Mouse (Mus musculus): Measurements from ENCODE around the gene Icosl. TPM values are rescaled to one million over a fixed set of nuclear protein-coding genes. Genes with fewer than 3 reads are reported as not detected.

The Icosl gene
- polyA plus RNA-seq, 1 experiment, result 17.6 TPM

- DNase-seq, result no peak
- H3K4me1 ChIP-seq (ENCODE audit: control insufficient read depth, insufficient read depth, low read length), result 0 out of 2 replicates have a peak, but pooled peaks cover 4% of the 10 kb centered on the region
- TF ChIP-seq CTCF (IDR thresholded peaks at IDR 0.05; ENCODE audit: insufficient read depth, low read length), result no peak
- TF ChIP-seq POLR2A (IDR thresholded peaks at IDR 0.05; ENCODE audit: borderline replicate concordance, extremely low read depth, low read depth, low read length), result no peak
- WGBS, result 67% methylated on average over 1 of the region's 1 CpGs
- H3K4me3 ChIP-seq (replicated peaks; ENCODE audit: extremely low read depth, low read depth, low read length), result no peak overlapping the region
These were observed 58.8 kb downstream of the Icosl start for GRCm38 (mm10) chr10:78127931-78128330.

DNA sequence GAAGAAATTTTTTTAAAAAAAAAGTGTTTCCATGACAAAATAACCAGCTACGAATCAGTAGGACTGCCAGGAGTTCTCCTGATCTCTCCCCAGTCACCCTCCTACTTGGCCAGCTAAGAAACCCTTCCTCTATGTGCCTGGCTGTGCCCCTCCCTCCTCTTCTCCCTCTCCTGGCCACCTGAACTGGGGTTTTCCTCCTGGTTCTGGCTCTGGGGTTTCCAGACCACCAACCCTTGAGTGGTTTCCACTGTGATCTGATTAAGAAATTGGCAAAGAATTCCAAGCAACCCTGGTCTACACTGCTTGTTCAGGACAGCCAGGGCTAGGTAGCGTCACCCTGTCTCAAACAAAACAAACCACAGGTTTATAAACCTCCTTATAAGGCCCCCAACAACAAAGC lies 59.5 kb downstream of the Icosl start:
- no peak for DNase-seq
- no peak for TF ChIP-seq POLR2A (IDR thresholded peaks at IDR 0.05; ENCODE audit: borderline replicate concordance, extremely low read depth, low read depth, low read length)

GRCm38 (mm10) chr10:78129423-78129822 lies 60.3 kb downstream of the Icosl start:
- H3K4me1 ChIP-seq (ENCODE audit: control insufficient read depth, insufficient read depth, low read length), result peaks cover 6% of the 10 kb centered on the region
- no peak for TF ChIP-seq POLR2A (IDR thresholded peaks at IDR 0.05; ENCODE audit: borderline replicate concordance, extremely low read depth, low read depth, low read length)
- no peak overlapping the region for H3K4me3 ChIP-seq (replicated peaks; ENCODE audit: extremely low read depth, low read depth, low read length)
- WGBS, result 51% methylated on average over 11 of the region's 11 CpGs
- DNase-seq, result no peak

More for the DNA sequence above, 59.5 kb downstream of the Icosl start:
- Histone ChIP-seq H3K4me1 (ENCODE audit: control insufficient read depth, insufficient read depth, low read length) (0 out of 2 replicates have a peak, but pooled peaks cover 4% of the 10 kb centered on the region), H3K4me3 (replicated peaks; ENCODE audit: extremely low read depth, low read depth, low read length) (no peak overlapping the region)
- WGBS, result 78% methylated on average over 2 of the region's 2 CpGs

DNA sequence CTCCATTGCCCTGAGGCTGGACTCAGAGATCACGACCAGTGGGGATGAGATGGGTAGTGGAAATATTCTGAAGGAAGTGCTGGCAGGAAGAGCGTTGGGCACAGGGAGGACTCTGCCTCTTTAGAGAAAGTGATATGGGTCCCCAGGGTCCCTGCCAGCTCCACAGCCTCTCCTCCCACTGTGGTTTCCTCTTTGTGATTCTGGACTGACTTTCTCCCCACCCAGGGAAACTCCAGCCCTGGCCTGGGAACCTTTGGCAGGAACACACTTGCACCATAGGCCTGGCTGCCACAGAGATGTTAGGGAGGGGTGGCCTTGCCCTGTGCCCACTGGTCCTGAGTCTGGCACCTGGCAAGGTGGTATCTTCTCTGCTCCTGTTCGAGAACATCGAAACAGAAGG lies 60.9 kb downstream of the Icosl start:
- DNase-seq, result no peak
- H3K4me1 ChIP-seq (ENCODE audit: control insufficient read depth, insufficient read depth, low read length), result peaks cover 10% of the 10 kb centered on the region
- TF ChIP-seq CTCF (IDR thresholded peaks at IDR 0.05; ENCODE audit: insufficient read depth, low read length), result no peak
- TF ChIP-seq POLR2A (IDR thresholded peaks at IDR 0.05; ENCODE audit: borderline replicate concordance, extremely low read depth, low read depth, low read length), result no peak
- no peak overlapping the region for H3K4me3 ChIP-seq (replicated peaks; ENCODE audit: extremely low read depth, low read depth, low read length)
- WGBS, result 57% methylated on average over 4 of the region's 4 CpGs

Other genes with a start within 250 kb of the Icosl start
- not detected in 2 replicates for gene Krtap10-4, start 242.2 kb upstream of the Icosl start, polyA plus RNA-seq (2012; rRNA removed)
- gene Krtap10-10, start 233.4 kb upstream of the Icosl start, polyA plus RNA-seq (2012; rRNA removed), result not detected in 2 replicates
- gene Gm36176, start 222.5 kb upstream of the Icosl start, polyA plus RNA-seq (2012; rRNA removed), result not detected in 2 replicates
- gene Gm10318, start 216.4 kb upstream of the Icosl start, polyA plus RNA-seq (2012; rRNA removed), result not detected in 2 replicates
- not detected in 2 replicates for gene Gm3285, start 207.3 kb upstream of the Icosl start, polyA plus RNA-seq (2012; rRNA removed)
- gene Lrrc3, start 166.8 kb upstream of the Icosl start, polyA plus RNA-seq (2012; rRNA removed), result 0.77 and 0.93 TPM in 2 replicates
- gene Trpm2, start 98.7 kb upstream of the Icosl start, polyA plus RNA-seq (2012; rRNA removed), result 2.2 and 3.9 TPM in 2 replicates
- 46.6 and 46.9 TPM in 2 replicates for gene 1810043G02Rik, start 90.8 kb upstream of the Icosl start, polyA plus RNA-seq (2012; rRNA removed)
- 55.8 and 70.0 TPM in 2 replicates for gene Pfkl, start 59.2 kb upstream of the Icosl start, polyA plus RNA-seq (2012; rRNA removed)
- 0.52 and 0.64 TPM in 2 replicates for gene Dnmt3l, start 27.4 kb upstream of the Icosl start, polyA plus RNA-seq (2012; rRNA removed)
- 0.09 and 0.16 TPM in 2 replicates for gene Aire, start 25.7 kb upstream of the Icosl start, polyA plus RNA-seq (2012; rRNA removed)
- 105 and 113 TPM in 2 replicates for gene D10Jhu81e, start 100.5 kb downstream of the Icosl start, polyA plus RNA-seq (2012; rRNA removed)
- 6.7 and 8.7 TPM in 2 replicates for gene Pwp2, start 115.8 kb downstream of the Icosl start, polyA plus RNA-seq (2012; rRNA removed)
- 45.4 and 50.0 TPM in 2 replicates for gene Trappc10, start 175.3 kb downstream of the Icosl start, polyA plus RNA-seq (2012; rRNA removed)

Measured in lung, adult 2 months (tissue).